Mouse (Mus musculus) thymus, adult 2 months (tissue): ENCODE measurements at regions not wholly inside any gene's neighbourhood (a gene's known extent, or its start where the extent isn't known, plus 50 kb on each side); places are given as distances from the start of the nearest gene placed in this dataset.

Experiments used
- CTCF ChIP-seq: fragments of 200-500 bp; IDR thresholded peaks from 2 replicates; pipeline ENCODE4 v1.5.1; 2012; ENCODE audit warnings: mild to moderate bottlenecking, control low read depth, low read length, moderate library complexity, borderline replicate concordance; ENCODE audit not compliant: control insufficient read depth, poor library complexity, insufficient read depth; ENCODE audit errors: extremely low read depth
- POLR2A ChIP-seq: fragments of 200-500 bp; IDR thresholded peaks from 2 replicates; pipeline ENCODE4 v1.6.1; 2012; ENCODE audit warnings: mild to moderate bottlenecking, low read length, control low read depth, moderate library complexity; ENCODE audit not compliant: control insufficient read depth, poor library complexity, insufficient read depth; ENCODE audit errors: extremely low read depth

DNA sequence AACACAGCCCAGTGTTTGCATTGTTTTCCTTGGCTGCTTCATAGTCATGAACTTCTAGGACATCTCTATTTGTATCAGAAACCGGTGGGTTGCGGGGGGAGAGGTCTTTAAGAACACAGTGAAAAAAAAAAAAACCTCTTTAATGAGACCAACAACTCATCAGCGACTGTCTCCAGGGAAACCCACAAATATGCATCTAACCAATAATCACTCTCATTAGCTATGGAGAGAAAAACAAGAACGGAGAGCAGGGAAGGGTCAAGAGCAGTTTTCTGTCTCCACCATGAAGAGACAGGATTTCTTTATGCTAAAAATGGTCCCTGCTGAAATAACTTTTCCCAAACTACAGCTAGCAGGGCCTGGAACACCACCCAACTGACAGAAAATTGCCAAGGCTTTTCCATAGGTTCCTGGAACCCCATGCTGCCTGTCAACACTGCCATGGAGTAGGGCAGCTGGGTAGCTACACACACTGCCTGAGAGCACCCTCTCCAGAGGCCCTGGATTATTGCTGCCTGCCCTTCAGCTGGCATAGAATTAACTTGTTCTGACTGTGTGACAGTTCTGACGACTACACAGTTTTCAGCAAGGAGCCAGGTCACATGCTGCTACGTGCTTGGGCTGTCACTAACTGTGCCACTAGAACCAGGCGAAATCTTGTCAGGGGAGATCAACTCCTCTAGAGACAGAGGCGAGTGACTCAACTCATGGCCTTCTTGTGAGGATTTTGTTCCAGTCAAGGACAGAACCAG is 201.9 kb downstream of the Psat1 start:
- no peak for TF ChIP-seq POLR2A
- no peak for TF ChIP-seq CTCF
